Mouse (Mus musculus) liver, embryonic 13.5 days (tissue): Measurements from ENCODE around the gene Auts2. TPM values are rescaled to one million over a fixed set of nuclear protein-coding genes. Genes with fewer than 3 reads are reported as not detected.

Source experiments
- ATAC-seq: fragments of 200-750 bp; cut with Nextera tagmentation; 2 replicates; pipeline ENCODE4 v1.8.0; 2017; ENCODE audit warnings: low read depth, mild to moderate bottlenecking, moderate number of reproducible peaks, moderate library complexity
- DNase-seq: peaks from one replicate; pipeline ENCODE4 v3.0.0; 2022
- H3K27ac ChIP-seq: fragments of 300-500 bp; sonication (generic); 2 replicates; pipeline ENCODE4 v1.5.1; 2015; ENCODE audit warnings: moderate library complexity, mild to moderate bottlenecking, inconsistent platforms
- H3K27me3 ChIP-seq: fragments of 300-500 bp; sonication (generic); 2 replicates; pipeline ENCODE4 v1.6.1; 2015; ENCODE audit warnings: mild to moderate bottlenecking, inconsistent platforms
- H3K36me3 ChIP-seq: fragments of 300-500 bp; sonication (generic); 2 replicates; pipeline ENCODE4 v1.6.1; 2015; ENCODE audit warnings: mild to moderate bottlenecking, inconsistent platforms
- H3K4me1 ChIP-seq: fragments of 300-500 bp; sonication (generic); replicated peaks from 2 replicates; pipeline ENCODE4 v1.6.1; 2015; ENCODE audit warnings: inconsistent platforms
- H3K4me2 ChIP-seq: fragments of 300-500 bp; sonication (generic); 2 replicates; pipeline ENCODE4 v1.6.1; 2015; ENCODE audit warnings: inconsistent platforms, mild to moderate bottlenecking, moderate library complexity
- H3K4me3 ChIP-seq: fragments of 300-500 bp; sonication (generic); replicated peaks from 2 replicates; pipeline ENCODE4 v1.5.1; 2015; ENCODE audit warnings: mild to moderate bottlenecking, inconsistent platforms
- H3K9ac ChIP-seq: fragments of 300-500 bp; sonication (generic); 2 replicates; pipeline ENCODE4 v1.6.1; 2015; ENCODE audit warnings: mild to moderate bottlenecking, inconsistent platforms
- H3K9me3 ChIP-seq: fragments of 300-500 bp; sonication (generic); replicated peaks from 2 replicates; pipeline ENCODE4 v1.6.1; 2016; ENCODE audit warnings: inconsistent platforms
- WGBS: fragments of 180-500 bp; shearing (Covaris S2); methylation state at CpG from one replicate; pipeline ENCODE4 v1.1.7; 2015; ENCODE audit not compliant: insufficient replicate concordance; 5-methylcytosine and 5-hydroxymethylcytosine counted together
- polyA plus RNA-seq: library from polyadenylated mRNA; unstranded; fragments of >200 nt; fragmentation: Nextera tagmentation; extraction: Ambion mirVana; gene quantifications from 2 replicates; pipeline ENCODE4 v1.2.1, GENCODE M21; 2015

Gene Auts2
- polyA plus RNA-seq, 1 experiment from 2014 or later = 1.5 TPM

- 39% methylated on average over 14 of the region's 14 CpGs for WGBS
- no peak for ATAC-seq
- no peak overlapping the region for H3K27ac ChIP-seq
- H3K9ac ChIP-seq = no peak overlapping the region
- no peak for DNase-seq
- no peaks in the 10 kb centered on the region for H3K36me3 ChIP-seq
- H3K4me2 ChIP-seq = no peak overlapping the region
- no peak overlapping the region for H3K4me3 ChIP-seq
- no peaks in the 10 kb centered on the region for H3K9me3 ChIP-seq
- H3K27me3 ChIP-seq = no peaks in the 10 kb centered on the region
- no peaks in the 10 kb centered on the region for H3K4me1 ChIP-seq
Measured at GRCm38 (mm10) chr5:131600325-131601125, 942.6 kb downstream of the Auts2 start.

DNA sequence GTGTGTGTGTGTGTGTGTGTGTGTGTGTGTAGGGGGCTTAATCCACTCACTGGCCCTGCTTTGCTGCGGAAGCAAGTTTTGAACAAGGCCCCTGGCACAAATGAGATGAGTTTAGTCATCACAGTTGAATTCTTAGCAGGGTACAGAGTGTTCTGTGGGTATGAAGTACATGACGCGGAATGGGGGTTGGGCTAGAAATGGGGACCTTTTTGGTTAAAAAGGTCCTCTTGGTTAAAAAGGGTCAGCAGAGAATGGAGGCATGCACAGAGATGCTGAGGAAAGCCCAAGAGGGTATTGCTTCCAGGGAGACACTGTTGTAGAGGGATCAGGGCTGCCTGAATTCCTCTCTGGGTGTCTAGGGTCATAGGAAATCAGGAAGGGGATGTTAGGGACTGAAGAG is 945.6 kb downstream of the Auts2 start:
- WGBS = 64% methylated on average over 3 of the region's 3 CpGs
- no peak for ATAC-seq
- Histone ChIP-seq H3K36me3 (no peaks in the 10 kb centered on the region), H3K27ac (no peak overlapping the region), H3K4me2 (no peak overlapping the region), H3K4me1 (0 out of 2 replicates have a peak, but pooled peaks cover 2% of the 10 kb centered on the region), H3K9me3 (no peaks in the 10 kb centered on the region), H3K4me3 (no peak overlapping the region), H3K27me3 (no peaks in the 10 kb centered on the region), H3K9ac (no peak overlapping the region)
- DNase-seq = no peak

DNA sequence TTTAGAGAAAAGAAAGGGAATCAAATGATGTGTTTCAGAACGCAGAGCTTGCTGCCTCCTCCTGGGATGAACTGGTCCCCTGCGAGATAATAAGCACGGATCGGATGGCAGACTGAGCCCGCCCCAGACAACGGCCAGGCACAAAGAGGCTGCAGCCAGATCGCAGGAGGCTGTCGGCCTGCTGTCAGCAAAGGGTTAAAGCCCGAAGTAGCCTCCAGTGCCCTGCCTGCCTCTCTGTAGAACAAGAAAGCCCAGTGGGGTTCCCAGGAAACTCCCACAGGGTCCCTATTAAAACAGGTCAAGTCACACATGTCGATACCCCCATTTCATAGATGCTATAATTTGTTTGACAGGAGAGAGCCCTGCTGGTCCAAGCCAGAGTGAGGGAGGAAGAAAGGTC is 946.6 kb downstream of the Auts2 start:
- 13% methylated on average over 10 of the region's 10 CpGs for WGBS
- Histone ChIP-seq H3K4me3 (no peak overlapping the region), H3K27me3 (no peaks in the 10 kb centered on the region), H3K9me3 (no peaks in the 10 kb centered on the region), H3K4me1 (0 out of 2 replicates have a peak, but pooled peaks cover 2% of the 10 kb centered on the region), H3K27ac (no peak overlapping the region), H3K9ac (no peak overlapping the region), H3K4me2 (no peak overlapping the region), H3K36me3 (no peaks in the 10 kb centered on the region)
- no peak for DNase-seq
- no peak for ATAC-seq

- Histone ChIP-seq H3K27ac (no peak overlapping the region), H3K9me3 (no peaks in the 10 kb centered on the region), H3K9ac (no peak overlapping the region), H3K36me3 (no peaks in the 10 kb centered on the region), H3K27me3 (no peaks in the 10 kb centered on the region), H3K4me1 (0 out of 2 replicates have a peak, but pooled peaks cover 2% of the 10 kb centered on the region), H3K4me3 (no peak overlapping the region), H3K4me2 (no peak overlapping the region)
- ATAC-seq (no peak), DNase-seq (no peak)
- WGBS = 26% methylated on average over 8 of the region's 8 CpGs
Measured at GRCm38 (mm10) chr5:131595730-131596129, 947.4 kb downstream of the Auts2 start.

DNA sequence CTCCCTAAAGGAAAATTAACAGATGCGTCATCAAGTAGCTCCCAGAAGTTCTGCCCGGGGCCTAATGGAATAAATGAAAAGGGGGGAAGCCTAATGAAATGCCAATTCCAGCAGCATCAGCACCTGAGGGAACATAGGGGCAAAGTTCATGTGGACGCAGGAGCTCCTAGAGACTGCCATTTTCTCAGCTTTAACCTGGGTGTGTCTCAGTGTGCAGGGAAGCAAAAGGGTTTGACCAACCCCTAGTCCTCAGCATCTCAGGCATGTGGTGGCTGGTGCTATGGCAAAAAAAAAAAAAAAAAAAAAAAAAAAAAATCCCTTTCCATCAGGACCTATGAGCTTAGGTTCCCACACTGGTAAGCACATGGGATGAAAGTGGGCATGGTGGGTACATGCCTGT is 948.5 kb downstream of the Auts2 start:
- ATAC-seq (no peak), DNase-seq (no peak)
- Histone ChIP-seq H3K27me3 (no peaks in the 10 kb centered on the region), H3K4me2 (no peak overlapping the region), H3K4me1 (0 out of 2 replicates have a peak, but pooled peaks cover 2% of the 10 kb centered on the region), H3K27ac (no peak overlapping the region), H3K36me3 (no peaks in the 10 kb centered on the region), H3K4me3 (no peak overlapping the region), H3K9ac (no peak overlapping the region), H3K9me3 (no peaks in the 10 kb centered on the region)
- WGBS = 81% methylated on average over 3 of the region's 3 CpGs

- no peak for ATAC-seq
- H3K27me3 ChIP-seq = no peaks in the 10 kb centered on the region
- 0 out of 2 replicates have a peak, but pooled peaks cover 2% of the 10 kb centered on the region for H3K4me1 ChIP-seq
- H3K9me3 ChIP-seq = no peaks in the 10 kb centered on the region
- H3K4me3 ChIP-seq = no peak overlapping the region
- WGBS = 61% methylated on average over 10 of the region's 10 CpGs
- no peak overlapping the region for H3K27ac ChIP-seq
- DNase-seq = no peak
- H3K9ac ChIP-seq = no peak overlapping the region
- no peak overlapping the region for H3K4me2 ChIP-seq
- H3K36me3 ChIP-seq = no peaks in the 10 kb centered on the region
Measured at GRCm38 (mm10) chr5:131593261-131593660, 949.9 kb downstream of the Auts2 start.

DNA sequence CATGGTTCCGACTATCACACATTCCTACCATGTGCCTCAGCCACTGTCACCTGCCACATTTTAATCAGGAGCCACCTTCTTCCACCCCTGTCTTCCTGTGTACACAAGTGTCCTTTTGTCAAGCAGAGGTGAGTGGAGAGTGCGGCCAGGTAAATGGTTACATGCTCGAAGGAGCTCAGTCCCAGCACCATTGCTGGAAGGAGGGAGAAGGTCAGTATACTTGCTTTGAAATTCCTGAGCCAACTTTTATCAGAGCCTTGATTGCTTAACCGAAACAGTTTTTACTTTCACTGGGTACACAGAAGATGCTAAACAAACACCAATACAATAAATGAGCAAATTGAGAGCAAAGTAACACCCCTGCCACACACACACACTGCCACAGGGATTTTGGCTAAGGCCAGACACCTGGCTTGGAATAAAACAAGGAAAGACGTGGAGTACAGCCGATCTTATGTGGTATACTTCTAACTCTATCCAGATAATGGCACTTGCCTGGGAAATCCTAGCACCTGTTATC is 953.1 kb downstream of the Auts2 start:
- H3K4me2 ChIP-seq = no peak overlapping the region
- H3K4me1 ChIP-seq = 0 out of 2 replicates have a peak, but pooled peaks cover 2% of the 10 kb centered on the region
- no peaks in the 10 kb centered on the region for H3K27me3 ChIP-seq
- no peak overlapping the region for H3K27ac ChIP-seq
- no peak overlapping the region for H3K4me3 ChIP-seq
- H3K9ac ChIP-seq = no peak overlapping the region
- DNase-seq (no peak), ATAC-seq (no peak)
- 73% methylated on average over 6 of the region's 6 CpGs for WGBS
- no peaks in the 10 kb centered on the region for H3K9me3 ChIP-seq
- H3K36me3 ChIP-seq = no peaks in the 10 kb centered on the region

DNA sequence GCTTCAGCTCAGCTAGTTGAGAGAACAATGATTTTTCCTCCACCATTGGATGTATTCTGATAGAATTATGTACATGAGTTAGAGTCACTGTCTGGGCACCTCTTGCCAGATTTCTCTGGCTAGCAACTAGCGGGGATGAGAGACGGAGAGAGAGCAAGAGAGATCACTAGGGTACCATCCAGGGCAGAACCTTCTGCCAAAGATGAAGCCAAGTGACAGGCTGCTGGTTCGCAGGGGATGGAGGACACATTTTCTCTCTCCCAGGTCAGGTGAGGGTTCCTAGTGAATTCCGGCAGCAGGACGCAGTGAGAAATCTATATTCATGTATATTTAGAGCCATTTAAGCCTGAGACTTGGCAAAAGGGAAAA is 956.8 kb downstream of the Auts2 start:
- ATAC-seq (no peak), DNase-seq (no peak)
- no peak overlapping the region for H3K4me2 ChIP-seq
- no peak overlapping the region for H3K9ac ChIP-seq
- 72% methylated on average over 5 of the region's 5 CpGs for WGBS
- H3K4me3 ChIP-seq = no peak overlapping the region
- H3K9me3 ChIP-seq = no peaks in the 10 kb centered on the region
- no peak overlapping the region for H3K27ac ChIP-seq
- H3K36me3 ChIP-seq = no peaks in the 10 kb centered on the region
- H3K27me3 ChIP-seq = no peaks in the 10 kb centered on the region
- no peaks in the 10 kb centered on the region for H3K4me1 ChIP-seq

- H3K4me3 ChIP-seq = no peak overlapping the region
- WGBS = 70% methylated on average over 26 of the region's 26 CpGs
- no peak for DNase-seq
Measured at GRCm38 (mm10) chr5:131585684-131586331, 957.3 kb downstream of the Auts2 start.

DNA sequence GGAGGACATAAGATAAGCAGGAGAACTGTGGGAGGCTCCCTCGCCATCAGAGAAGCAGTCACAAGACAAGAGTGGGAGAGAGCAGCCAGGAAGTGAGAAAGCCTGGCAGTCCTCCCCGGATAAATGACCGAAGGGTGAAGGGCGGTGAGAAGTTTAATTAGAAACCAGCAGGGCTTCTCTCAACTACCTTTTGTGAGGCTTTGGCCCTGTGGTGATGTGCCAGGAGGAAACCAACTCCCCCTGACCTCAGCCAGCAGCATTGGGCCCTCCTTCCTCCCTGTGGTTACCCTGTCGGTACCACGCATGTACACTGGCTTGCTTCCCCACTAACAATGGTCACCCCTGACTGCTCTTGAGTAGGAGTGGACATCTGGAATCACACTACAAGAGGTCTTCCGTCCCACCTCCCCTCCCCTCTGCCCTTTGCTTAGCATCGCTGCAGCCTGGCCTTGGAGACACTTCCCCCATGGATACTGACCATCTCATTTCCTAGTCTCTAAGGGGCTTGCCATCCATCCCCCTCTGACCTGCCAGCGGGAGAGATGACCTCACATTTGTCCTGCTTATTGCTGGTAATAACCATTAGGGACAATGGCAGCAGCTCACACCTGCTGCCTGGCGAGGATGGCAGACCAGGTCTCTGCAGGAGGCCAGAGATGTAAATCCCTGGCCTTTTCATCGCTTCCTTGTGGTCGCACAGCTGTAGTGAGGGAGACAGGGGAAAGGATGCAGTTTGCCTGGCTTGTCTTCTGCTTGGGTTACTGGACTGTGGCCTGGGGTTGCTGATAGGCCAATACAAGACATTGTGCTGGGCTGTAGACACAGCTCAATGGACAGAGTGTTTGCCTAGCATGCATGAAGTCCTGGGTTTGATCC is 958.6 kb downstream of the Auts2 start:
- no peaks in the 10 kb centered on the region for H3K9me3 ChIP-seq
- H3K4me1 ChIP-seq = no peaks in the 10 kb centered on the region
- ATAC-seq (no peak), DNase-seq (no peak)
- WGBS = 28% methylated on average over 12 of the region's 12 CpGs
- no peak overlapping the region for H3K4me3 ChIP-seq
- no peaks in the 10 kb centered on the region for H3K27me3 ChIP-seq
- H3K4me2 ChIP-seq = no peak overlapping the region
- H3K9ac ChIP-seq = no peak overlapping the region
- no peaks in the 10 kb centered on the region for H3K36me3 ChIP-seq
- no peak overlapping the region for H3K27ac ChIP-seq

More at GRCm38 (mm10) chr5:131585684-131586331, 957.3 kb downstream of the Auts2 start:
- H3K9me3 ChIP-seq = no peaks in the 10 kb centered on the region
- no peak for ATAC-seq
- no peaks in the 10 kb centered on the region for H3K4me1 ChIP-seq
- no peak overlapping the region for H3K4me2 ChIP-seq
- H3K27ac ChIP-seq = no peak overlapping the region
- H3K36me3 ChIP-seq = no peaks in the 10 kb centered on the region
- no peaks in the 10 kb centered on the region for H3K27me3 ChIP-seq
- H3K9ac ChIP-seq = no peak overlapping the region
